Comparison of ENCODE assay signal across 25 mouse cellular contexts in the genomic region with DNA sequence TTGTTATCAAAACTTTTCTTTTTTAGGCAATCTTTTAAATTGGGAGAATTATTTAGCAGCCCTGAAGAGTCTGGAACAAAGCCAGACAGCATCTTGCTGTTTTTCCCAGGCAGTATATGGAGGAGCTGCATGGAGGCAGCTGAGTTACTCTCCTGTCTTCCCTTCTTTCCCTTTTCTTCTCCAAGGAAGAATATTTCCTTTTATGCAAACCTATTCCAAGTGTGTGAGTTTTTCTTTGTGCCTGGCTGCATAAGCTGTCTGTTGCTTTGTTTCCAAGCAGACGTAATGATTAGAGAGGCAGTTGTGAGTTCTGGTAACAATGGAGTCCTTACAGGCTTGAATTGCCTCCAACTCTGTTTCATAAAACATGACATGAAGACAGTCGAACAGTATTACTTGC.
DNase-seq lines count a peak whose midpoint lies in the region; ATAC-seq and TF ChIP-seq lines count a peak whose summit lies in the region.
"Had no signal": no experiment of that assay in that cellular context is flagged by ENCODE, and none has a peak within 500 bp of the region (broad histone marks: within the 10 kb centered on the region; RNA-seq: fewer than 3 reads in every experiment).

No protein-coding gene starts in this region.

- no peak for TF ChIP-seq CTCF in lung, embryonic 14.5 days (IDR thresholded peaks at IDR 0.05; ENCODE audit: low read depth)

- H3K27ac ChIP-seq in forebrain, embryonic 15.5 days (replicated peaks), result peak overlapping the region; percentile 33
- no peak overlapping the region for H3K27ac ChIP-seq in forebrain, embryonic 11.5 days (ENCODE audit: low read depth, low read length)
- no peak overlapping the region for H3K27ac ChIP-seq in lung, embryonic 14.5 days (ENCODE audit: low read depth)
- peak overlapping the region; percentile 37 for H3K27ac ChIP-seq in forebrain, embryonic 16.5 days (ENCODE audit: low read length)
- no peak overlapping the region for H3K27ac ChIP-seq in liver, embryonic 12.5 days
- H3K27ac ChIP-seq: embryonic facial prominence, embryonic 12.5 days; embryonic facial prominence, embryonic 15.5 days; heart, embryonic 15.5 days; hindbrain, embryonic 10.5 days; hindbrain, embryonic 13.5 days; intestine, embryonic 15.5 days had no signal

- 0 out of 2 replicates have a peak, but pooled peaks cover 4% of the 10 kb centered on the region for H3K4me1 ChIP-seq in forebrain, embryonic 15.5 days
- no peaks in the 10 kb centered on the region for H3K4me1 ChIP-seq in forebrain, embryonic 11.5 days (replicated peaks; ENCODE audit: control insufficient read depth, insufficient read depth, low read length)
- H3K4me1 ChIP-seq in lung, embryonic 14.5 days (ENCODE audit: insufficient read depth), result no peaks in the 10 kb centered on the region
- H3K4me1 ChIP-seq in forebrain, embryonic 16.5 days (replicated peaks; ENCODE audit: control insufficient read depth, insufficient read depth, low read length), result peaks cover 6% of the 10 kb centered on the region; the same call in 1 of the 2 replicates
- H3K4me1 ChIP-seq in liver, embryonic 12.5 days, result no peaks in the 10 kb centered on the region
- H3K4me1 ChIP-seq: embryonic facial prominence, embryonic 12.5 days; embryonic facial prominence, embryonic 15.5 days; heart, embryonic 12.5 days; heart, embryonic 15.5 days; hindbrain, embryonic 10.5 days; hindbrain, embryonic 13.5 days; intestine, embryonic 15.5 days had no signal

- no peak overlapping the region for H3K9ac ChIP-seq in forebrain, embryonic 15.5 days (replicated peaks)
- no peak overlapping the region for H3K9ac ChIP-seq in forebrain, embryonic 11.5 days (ENCODE audit: low read length)
- no peak overlapping the region for H3K9ac ChIP-seq in lung, embryonic 14.5 days
- no peak overlapping the region for H3K9ac ChIP-seq in forebrain, embryonic 16.5 days (replicated peaks; ENCODE audit: low read depth, low read length)
- no peak overlapping the region for H3K9ac ChIP-seq in liver, embryonic 12.5 days
- H3K9ac ChIP-seq: embryonic facial prominence, embryonic 12.5 days; embryonic facial prominence, embryonic 15.5 days; heart, embryonic 12.5 days; heart, embryonic 15.5 days; hindbrain, embryonic 13.5 days; intestine, embryonic 15.5 days had no signal

- 15% methylated on average over 2 of the region's 2 CpGs for WGBS in forebrain, embryonic 15.5 days
- WGBS in forebrain, embryonic 11.5 days, result 64% methylated on average over 2 of the region's 2 CpGs
- 58% methylated on average over 2 of the region's 2 CpGs for WGBS in lung, embryonic 14.5 days
- WGBS in forebrain, embryonic 16.5 days, result 13% methylated on average over 2 of the region's 2 CpGs
- 48% methylated on average over 2 of the region's 2 CpGs for WGBS in liver, embryonic 12.5 days (ENCODE audit: insufficient replicate concordance)

- DNase-seq in forebrain, embryonic 11.5 days (ENCODE audit: low spot score), result no peak
- peak; percentile 28 for DNase-seq in lung, embryonic 14.5 days
- DNase-seq in lung, postnatal 4 days, result no peak
- DNase-seq: adrenal gland, adult 2 months; adrenal gland, postnatal 14 days; cerebellum, adult 18-20 months; cerebellum, adult 9-10 months; cerebellum, postnatal 14 days; gastrocnemius, postnatal 25 days; heart, postnatal 10 days; heart, postnatal 36 days; kidney, adult 18-20 months; kidney, adult 9 months had no signal

- no peak overlapping the region for H3K4me3 ChIP-seq in forebrain, embryonic 15.5 days
- H3K4me3 ChIP-seq in forebrain, embryonic 11.5 days (ENCODE audit: low read depth, low read length), result no peak overlapping the region
- H3K4me3 ChIP-seq in lung, embryonic 14.5 days (ENCODE audit: low read depth, low read length), result no peak overlapping the region
- H3K4me3 ChIP-seq in forebrain, embryonic 16.5 days (replicated peaks; ENCODE audit: low read length), result no peak overlapping the region
- no peak overlapping the region for H3K4me3 ChIP-seq in liver, embryonic 12.5 days
- H3K4me3 ChIP-seq: embryonic facial prominence, embryonic 12.5 days; embryonic facial prominence, embryonic 15.5 days; heart, embryonic 12.5 days; heart, embryonic 15.5 days; hindbrain, embryonic 10.5 days; hindbrain, embryonic 13.5 days; intestine, embryonic 15.5 days had no signal

- H3K9me3 ChIP-seq in forebrain, embryonic 15.5 days, result no peaks in the 10 kb centered on the region
- H3K9me3 ChIP-seq in forebrain, embryonic 11.5 days (ENCODE audit: control insufficient read depth, low read length), result no peaks in the 10 kb centered on the region
- H3K9me3 ChIP-seq in lung, embryonic 14.5 days (ENCODE audit: low read depth, low read length), result no peaks in the 10 kb centered on the region
- no peaks in the 10 kb centered on the region for H3K9me3 ChIP-seq in forebrain, embryonic 16.5 days (ENCODE audit: control insufficient read depth, low read length)
- no peaks in the 10 kb centered on the region for H3K9me3 ChIP-seq in liver, embryonic 12.5 days (replicated peaks)
- H3K9me3 ChIP-seq: embryonic facial prominence, embryonic 12.5 days; embryonic facial prominence, embryonic 15.5 days; heart, embryonic 12.5 days; heart, embryonic 15.5 days; hindbrain, embryonic 10.5 days; hindbrain, embryonic 13.5 days; intestine, embryonic 15.5 days had no signal

- H3K4me2 ChIP-seq in forebrain, embryonic 15.5 days (replicated peaks), result no peak overlapping the region
- H3K4me2 ChIP-seq in forebrain, embryonic 11.5 days (ENCODE audit: low read depth, low read length, severe bottlenecking), result no peak overlapping the region
- H3K4me2 ChIP-seq in lung, embryonic 14.5 days, result no peak overlapping the region
- H3K4me2 ChIP-seq in forebrain, embryonic 16.5 days (ENCODE audit: low read length), result no peak overlapping the region
- no peak overlapping the region for H3K4me2 ChIP-seq in liver, embryonic 12.5 days
- H3K4me2 ChIP-seq: embryonic facial prominence, embryonic 12.5 days; embryonic facial prominence, embryonic 15.5 days; heart, embryonic 12.5 days; heart, embryonic 15.5 days; hindbrain, embryonic 13.5 days; intestine, embryonic 15.5 days had no signal

- peak; percentile 66; the same call in 1 of the 2 replicates for ATAC-seq in forebrain, embryonic 15.5 days (replicated peaks)
- no peak for ATAC-seq in forebrain, embryonic 11.5 days (replicated peaks; ENCODE audit: low FRiP score)
- no peak for ATAC-seq in lung, embryonic 14.5 days (ENCODE audit: insufficient read depth)
- peak; percentile 85 for ATAC-seq in forebrain, embryonic 16.5 days
- no peak for ATAC-seq in liver, embryonic 12.5 days
- ATAC-seq: CD4-positive, CD25-positive, alpha-beta regulatory T cell, adult 4 months; hindbrain, embryonic 16.5 days; intestine, embryonic 15.5 days had no signal

- no peaks in the 10 kb centered on the region for H3K36me3 ChIP-seq in forebrain, embryonic 15.5 days
- H3K36me3 ChIP-seq in forebrain, embryonic 11.5 days (ENCODE audit: control insufficient read depth, insufficient read depth, low read length), result no peaks in the 10 kb centered on the region
- H3K36me3 ChIP-seq in lung, embryonic 14.5 days (ENCODE audit: insufficient read depth), result no peaks in the 10 kb centered on the region
- H3K36me3 ChIP-seq in forebrain, embryonic 16.5 days (ENCODE audit: control insufficient read depth, insufficient read depth), result no peaks in the 10 kb centered on the region
- H3K36me3 ChIP-seq in liver, embryonic 12.5 days, result no peaks in the 10 kb centered on the region
- H3K36me3 ChIP-seq: embryonic facial prominence, embryonic 12.5 days; embryonic facial prominence, embryonic 15.5 days; heart, embryonic 12.5 days; heart, embryonic 15.5 days; hindbrain, embryonic 10.5 days; hindbrain, embryonic 13.5 days; intestine, embryonic 15.5 days had no signal

- no peaks in the 10 kb centered on the region for H3K27me3 ChIP-seq in forebrain, embryonic 15.5 days
- H3K27me3 ChIP-seq in forebrain, embryonic 11.5 days (ENCODE audit: control insufficient read depth, insufficient read depth, low read length), result no peaks in the 10 kb centered on the region
- no peaks in the 10 kb centered on the region for H3K27me3 ChIP-seq in lung, embryonic 14.5 days (ENCODE audit: insufficient read depth, low read length)
- no peaks in the 10 kb centered on the region for H3K27me3 ChIP-seq in forebrain, embryonic 16.5 days (replicated peaks; ENCODE audit: control insufficient read depth, insufficient read depth, low read length)
- no peaks in the 10 kb centered on the region for H3K27me3 ChIP-seq in liver, embryonic 12.5 days (replicated peaks)
- H3K27me3 ChIP-seq: embryonic facial prominence, embryonic 12.5 days; embryonic facial prominence, embryonic 15.5 days; heart, embryonic 12.5 days; heart, embryonic 15.5 days; hindbrain, embryonic 13.5 days; intestine, embryonic 15.5 days had no signal

Comparison
In these comparisons a context has a peak if more than half of its experiments do, and no peak if none do; other contexts are left out.
1. ATAC-seq: peak in forebrain, embryonic 15.5 days (single experiment) and forebrain, embryonic 16.5 days (single experiment); none in forebrain, embryonic 11.5 days (single experiment), lung, embryonic 14.5 days (single experiment) and liver, embryonic 12.5 days (single experiment).
2. H3K27ac ChIP-seq: peak in forebrain, embryonic 15.5 days (single experiment) and forebrain, embryonic 16.5 days (single experiment); none in forebrain, embryonic 11.5 days (single experiment), lung, embryonic 14.5 days (single experiment) and liver, embryonic 12.5 days (single experiment).